Mouse (Mus musculus): ENCODE measurements around the gene Synj1. TPM values are rescaled to one million over a fixed set of nuclear protein-coding genes. Genes with fewer than 3 reads are reported as not detected.
A peak's percentile ranks its signal among the peaks of the same experiment; 100 is the strongest.

Synj1 gene
- polyA plus RNA-seq, 1 experiment from 2014 or later = 40.5 TPM

DNA sequence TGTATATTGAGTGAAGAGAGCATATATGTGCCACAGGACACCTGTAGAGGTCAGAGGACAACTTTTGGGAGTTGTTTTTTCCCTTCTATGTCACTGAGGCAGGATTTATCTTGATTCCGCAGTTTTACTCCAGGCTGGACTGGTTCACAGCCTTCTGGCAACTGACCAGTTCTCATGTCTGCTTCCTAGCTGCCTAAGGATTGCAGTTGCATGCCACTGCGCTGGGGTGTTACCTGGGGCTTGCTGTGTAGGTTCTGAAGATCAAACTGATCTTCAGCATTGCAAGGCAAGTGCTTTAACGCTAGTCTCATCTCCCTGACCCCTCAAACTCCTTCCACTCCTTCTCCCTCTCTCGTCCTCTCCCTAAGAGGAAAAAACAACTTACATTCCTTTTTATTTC is 47.9 kb downstream of the Synj1 start:
- H3K36me3 ChIP-seq = peaks cover 74% of the 10 kb centered on the region
- no peak overlapping the region for H3K4me2 ChIP-seq
- no peak for ATAC-seq (ENCODE audit: low FRiP score)
- no peaks in the 10 kb centered on the region for H3K9me3 ChIP-seq
- H3K9ac ChIP-seq = no peak overlapping the region
- no peak overlapping the region for H3K27ac ChIP-seq
- no peaks in the 10 kb centered on the region for H3K27me3 ChIP-seq
- no peaks in the 10 kb centered on the region for H3K4me1 ChIP-seq (replicated peaks)
- 92% methylated on average over 4 of the region's 4 CpGs for WGBS
- no peak overlapping the region for H3K4me3 ChIP-seq

DNA sequence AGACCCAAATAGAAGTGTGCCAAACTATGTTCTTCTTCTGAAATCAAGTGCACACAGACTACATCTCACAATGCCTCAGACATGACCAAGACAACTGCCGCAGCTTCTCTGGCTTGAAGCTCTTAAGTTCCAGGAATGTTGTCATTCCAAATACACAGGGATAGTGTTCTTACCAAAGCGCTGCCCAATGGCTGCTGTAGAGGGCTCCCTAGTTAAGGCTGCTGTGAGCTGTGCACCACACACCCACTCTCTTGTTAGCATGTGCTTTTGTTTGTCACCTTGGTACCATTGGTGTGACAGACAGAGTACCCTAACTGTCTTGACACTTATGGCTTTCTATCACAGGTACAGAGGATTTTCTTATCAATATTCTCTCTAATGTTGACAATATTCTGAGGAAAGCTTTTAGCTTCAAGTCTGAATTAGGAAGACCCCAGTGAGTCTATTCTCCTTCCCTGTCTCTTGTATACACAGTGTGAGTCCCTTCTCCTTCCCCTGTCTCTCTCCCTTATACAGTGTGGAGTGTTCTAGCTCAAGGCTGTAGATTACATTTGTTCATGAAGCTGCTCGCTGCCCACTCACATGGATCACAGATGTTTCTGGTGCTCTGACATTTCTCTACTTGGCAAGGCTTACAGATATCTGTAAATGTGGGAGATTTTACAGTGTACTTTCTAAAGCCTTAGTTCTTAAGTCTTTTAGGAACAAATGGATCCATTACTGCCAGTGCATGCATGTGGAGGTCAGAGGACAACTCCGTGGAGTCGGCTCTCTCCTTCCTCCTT is 52.6 kb downstream of the Synj1 start:
- H3K9me3 ChIP-seq = no peaks in the 10 kb centered on the region
- H3K4me3 ChIP-seq = no peak overlapping the region
- H3K4me1 ChIP-seq (replicated peaks) = no peaks in the 10 kb centered on the region
- H3K4me2 ChIP-seq = no peak overlapping the region
- H3K27ac ChIP-seq = no peak overlapping the region
- peaks cover 75% of the 10 kb centered on the region for H3K36me3 ChIP-seq
- ATAC-seq (ENCODE audit: low FRiP score) = no peak
- 89% methylated on average over 5 of the region's 5 CpGs for WGBS
- no peaks in the 10 kb centered on the region for H3K27me3 ChIP-seq
- H3K9ac ChIP-seq = no peak overlapping the region

DNA sequence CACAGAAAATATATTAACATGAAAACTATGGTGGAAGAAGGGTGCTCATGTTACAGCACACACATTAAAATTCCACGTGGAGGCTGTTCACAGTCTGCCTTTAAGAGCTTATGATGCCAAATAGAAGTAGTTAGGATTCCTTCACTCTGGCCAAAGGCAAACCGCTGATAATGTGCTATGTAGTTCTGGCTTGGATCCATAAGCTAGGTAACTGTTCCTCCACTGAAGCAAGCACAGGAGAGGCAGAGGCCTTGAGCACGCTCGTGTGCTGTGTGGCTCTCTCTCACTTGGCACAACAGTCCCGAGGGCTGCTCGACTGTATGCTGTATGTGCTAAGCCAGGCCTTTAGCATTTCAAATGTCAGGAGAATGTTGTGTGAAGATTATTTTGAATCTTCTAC is 55.6 kb downstream of the Synj1 start:
- no peak for ATAC-seq (ENCODE audit: low FRiP score)
- peaks cover 80% of the 10 kb centered on the region for H3K36me3 ChIP-seq
- 91% methylated on average over 6 of the region's 6 CpGs for WGBS
- no peaks in the 10 kb centered on the region for H3K4me1 ChIP-seq (replicated peaks)
- no peaks in the 10 kb centered on the region for H3K9me3 ChIP-seq
- H3K4me3 ChIP-seq = no peak overlapping the region
- no peak overlapping the region for H3K4me2 ChIP-seq
- H3K27me3 ChIP-seq = no peaks in the 10 kb centered on the region
- H3K9ac ChIP-seq = no peak overlapping the region
- H3K27ac ChIP-seq = no peak overlapping the region

DNA sequence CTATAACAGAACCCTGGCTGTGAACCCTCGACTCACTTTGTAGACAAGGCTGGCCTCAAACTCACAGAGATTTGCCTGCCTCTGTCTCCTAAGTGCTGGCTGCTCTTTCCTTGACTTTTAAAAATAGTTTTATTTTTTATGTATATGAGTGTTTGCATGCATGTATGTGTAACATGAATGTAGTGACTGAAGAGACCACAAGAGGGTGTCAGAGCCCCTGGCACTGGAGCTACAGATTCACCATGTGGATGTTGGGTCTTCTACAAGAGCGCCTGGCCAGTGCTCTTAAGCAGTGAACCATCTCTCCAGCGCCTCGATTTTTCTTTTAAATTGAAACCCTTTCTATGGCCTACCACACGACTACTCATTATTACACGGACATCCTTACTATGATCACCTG is 57.3 kb downstream of the Synj1 start:
- 95% methylated on average over 6 of the region's 6 CpGs for WGBS
- no peak overlapping the region for H3K4me3 ChIP-seq

DNA sequence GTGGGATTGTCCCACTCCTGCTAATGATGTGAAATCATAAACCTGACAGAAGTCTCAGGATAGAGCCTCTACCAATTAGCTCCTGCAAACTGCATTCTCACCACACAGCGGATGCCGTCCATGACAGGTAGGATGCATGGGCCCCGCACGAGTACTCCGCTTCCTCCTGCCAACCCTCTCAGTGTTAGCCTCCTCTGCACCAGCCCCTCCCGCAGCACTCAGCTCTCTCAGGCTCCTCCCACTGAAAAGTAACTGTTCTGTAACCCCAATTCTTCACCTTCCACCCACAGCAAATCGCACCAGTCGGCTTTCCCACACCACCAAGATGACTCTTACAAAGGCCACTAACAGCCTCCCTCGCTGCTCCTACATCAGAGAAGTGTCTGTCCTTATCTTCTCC is 58.0 kb downstream of the Synj1 start:
- no peaks in the 10 kb centered on the region for H3K27me3 ChIP-seq
- H3K4me2 ChIP-seq = no peak overlapping the region
- 94% methylated on average over 9 of the region's 9 CpGs for WGBS
- no peak overlapping the region for H3K4me3 ChIP-seq
- no peak for ATAC-seq (ENCODE audit: low FRiP score)
- no peak overlapping the region for H3K9ac ChIP-seq
- H3K36me3 ChIP-seq = peaks cover 68% of the 10 kb centered on the region
- H3K4me1 ChIP-seq (replicated peaks) = no peaks in the 10 kb centered on the region
- H3K9me3 ChIP-seq = no peaks in the 10 kb centered on the region
- no peak overlapping the region for H3K27ac ChIP-seq

More for the DNA sequence above, 57.3 kb downstream of the Synj1 start:
- H3K9me3 ChIP-seq = no peaks in the 10 kb centered on the region
- no peak for ATAC-seq (ENCODE audit: low FRiP score)
- no peak overlapping the region for H3K9ac ChIP-seq
- H3K27me3 ChIP-seq = no peaks in the 10 kb centered on the region
- no peaks in the 10 kb centered on the region for H3K4me1 ChIP-seq (replicated peaks)
- no peak overlapping the region for H3K4me2 ChIP-seq
- H3K27ac ChIP-seq = no peak overlapping the region
- H3K36me3 ChIP-seq = peaks cover 74% of the 10 kb centered on the region

DNA sequence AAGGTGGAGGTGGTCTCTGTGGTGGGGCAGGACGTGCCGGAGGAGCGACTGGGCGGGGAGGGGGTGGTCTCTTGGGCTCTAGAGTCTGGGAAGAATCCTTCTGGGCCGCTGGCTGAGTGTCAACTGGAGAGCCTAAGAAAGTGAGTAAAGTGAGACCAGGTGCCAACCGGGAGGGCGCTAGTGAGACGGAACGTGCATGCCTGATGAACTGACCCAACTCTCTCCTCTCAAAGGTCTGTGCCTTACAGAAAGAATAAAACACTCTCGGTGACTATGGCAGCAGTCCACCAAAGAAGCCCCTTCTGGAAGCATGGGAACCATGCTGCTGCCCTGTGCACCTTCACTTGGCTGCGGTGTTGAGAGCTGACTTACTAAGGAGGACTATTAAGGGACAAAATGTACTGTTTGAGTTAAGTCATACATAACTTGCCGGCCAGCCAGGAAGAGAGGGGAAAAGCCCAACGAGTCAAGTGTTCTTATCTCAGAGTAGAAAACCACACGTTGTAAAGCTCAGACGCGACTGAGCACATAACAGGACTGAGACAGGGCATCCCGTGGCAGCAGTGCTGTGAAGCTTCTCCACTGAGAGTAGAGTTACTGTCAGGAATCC is 60.6 kb downstream of the Synj1 start:
- no peaks in the 10 kb centered on the region for H3K4me1 ChIP-seq (replicated peaks)
- 63% methylated on average over 17 of the region's 17 CpGs for WGBS
- H3K4me3 ChIP-seq = no peak overlapping the region
- H3K36me3 ChIP-seq = peaks cover 70% of the 10 kb centered on the region
- ATAC-seq (ENCODE audit: low FRiP score) = no peak
- no peaks in the 10 kb centered on the region for H3K27me3 ChIP-seq
- no peak overlapping the region for H3K27ac ChIP-seq
- H3K4me2 ChIP-seq = no peak overlapping the region
- H3K9ac ChIP-seq = no peak overlapping the region
- no peaks in the 10 kb centered on the region for H3K9me3 ChIP-seq

DNA sequence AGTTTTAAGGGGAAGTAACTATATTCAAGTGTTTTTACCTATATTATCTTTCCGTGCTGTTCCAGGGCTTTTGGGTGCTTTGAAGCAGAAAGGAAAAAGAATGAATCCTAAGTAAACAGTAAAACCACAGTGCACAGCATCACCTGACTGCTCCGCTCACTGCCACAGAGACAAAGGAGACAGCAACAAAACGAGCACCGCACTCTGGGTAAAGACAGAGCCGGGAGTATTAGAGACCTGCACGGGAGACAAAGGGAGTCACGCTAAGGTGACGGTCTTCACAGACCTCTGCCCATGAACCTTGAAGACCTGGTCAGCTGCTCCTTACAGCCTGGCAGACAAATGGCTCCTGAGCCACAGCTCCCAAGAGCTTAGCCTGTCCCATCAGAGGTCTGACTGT is 64.1 kb downstream of the Synj1 start:
- Histone ChIP-seq H3K36me3 (peaks cover 78% of the 10 kb centered on the region), H3K9ac (no peak overlapping the region)
- ATAC-seq (ENCODE audit: low FRiP score) = no peak

DNA sequence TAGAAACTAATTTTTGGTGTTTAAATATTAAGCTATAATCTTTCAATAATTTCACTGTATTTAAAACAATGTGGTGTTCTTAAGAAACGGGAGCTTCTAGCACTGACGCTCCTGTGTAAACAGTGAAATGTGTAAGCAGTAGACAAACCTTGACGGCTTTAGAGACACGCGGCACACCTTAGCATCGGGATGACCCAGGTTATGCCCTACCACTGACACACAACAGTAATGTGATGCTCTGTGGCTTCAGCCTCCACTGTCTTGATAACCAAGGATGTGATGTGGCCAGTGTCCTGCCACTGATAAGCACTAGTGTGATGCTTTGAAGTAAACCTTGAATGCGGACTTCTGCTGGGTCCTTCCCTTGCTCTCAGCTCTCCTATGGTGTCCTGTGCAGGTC is 69.9 kb downstream of the Synj1 start:
- Histone ChIP-seq H3K27me3 (no peaks in the 10 kb centered on the region), H3K36me3 (peaks cover 70% of the 10 kb centered on the region), H3K9ac (no peak overlapping the region), H3K4me2 (no peak overlapping the region), H3K4me3 (no peak overlapping the region), H3K27ac (no peak overlapping the region), H3K9me3 (no peaks in the 10 kb centered on the region), H3K4me1 (replicated peaks) (no peaks in the 10 kb centered on the region)
- over 99% methylated on average over 7 of the region's 7 CpGs for WGBS
- ATAC-seq (ENCODE audit: low FRiP score) = no peak

More for the DNA sequence above, 64.1 kb downstream of the Synj1 start:
- Histone ChIP-seq H3K4me1 (replicated peaks) (no peaks in the 10 kb centered on the region), H3K27ac (no peak overlapping the region), H3K4me2 (no peak overlapping the region), H3K27me3 (no peaks in the 10 kb centered on the region), H3K9me3 (no peaks in the 10 kb centered on the region), H3K4me3 (no peak overlapping the region)
- 84% methylated on average over 8 of the region's 8 CpGs for WGBS

DNA sequence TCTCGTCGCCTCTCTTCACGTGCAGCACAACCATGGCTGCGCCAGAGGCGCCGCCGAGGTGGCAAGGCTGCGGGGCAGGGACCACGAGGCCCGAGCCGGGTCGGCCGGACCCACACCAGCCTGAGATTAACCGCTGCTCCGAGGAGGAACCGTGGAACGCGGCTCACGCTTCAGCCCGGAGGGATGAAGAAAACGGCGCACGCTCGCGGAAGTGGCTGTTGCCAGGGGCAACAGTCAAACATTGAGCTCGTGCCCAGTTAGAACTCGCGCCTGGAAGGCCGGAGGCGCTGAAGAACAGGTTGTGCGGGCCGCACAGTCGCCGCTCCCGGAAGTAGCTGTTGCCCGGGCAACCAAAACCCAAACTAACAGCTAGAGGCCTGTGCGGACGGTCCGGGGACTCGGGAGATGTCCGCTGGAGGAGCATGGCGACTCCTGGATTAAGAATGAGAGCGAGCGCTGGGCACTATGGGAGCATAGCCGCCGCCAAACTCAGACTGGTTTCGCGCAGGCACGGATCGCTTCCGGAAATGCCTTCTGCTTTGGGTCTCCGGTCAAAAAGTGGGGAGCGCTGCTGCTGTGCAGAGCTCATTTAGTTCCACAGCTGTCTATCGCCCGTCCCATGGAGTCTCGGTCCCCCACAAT is 76.3 kb downstream of the Synj1 start, which contains the start of gene Cfap298:
Gene Cfap298 (minus strand): TSS at position 428 of the 642 bp plus-strand sequence.
- H3K9ac ChIP-seq = peak within 1 kb of the TSS; percentile 90
- no peaks in the 10 kb centered on the region for H3K27me3 ChIP-seq
- H3K4me2 ChIP-seq = peak within 1 kb of the TSS; percentile 83
- under 1% methylated on average over 56 of the region's 56 CpGs for WGBS
- peak within 1 kb of the TSS; percentile 88 for H3K4me3 ChIP-seq
- H3K9me3 ChIP-seq = no peaks in the 10 kb centered on the region
- ATAC-seq (ENCODE audit: low FRiP score) = peak; percentile 98
- peaks cover 24% of the 10 kb centered on the region for H3K36me3 ChIP-seq
- peaks cover 17% of the 10 kb centered on the region for H3K4me1 ChIP-seq (replicated peaks)
- peak within 1 kb of the TSS; percentile 92 for H3K27ac ChIP-seq

DNA sequence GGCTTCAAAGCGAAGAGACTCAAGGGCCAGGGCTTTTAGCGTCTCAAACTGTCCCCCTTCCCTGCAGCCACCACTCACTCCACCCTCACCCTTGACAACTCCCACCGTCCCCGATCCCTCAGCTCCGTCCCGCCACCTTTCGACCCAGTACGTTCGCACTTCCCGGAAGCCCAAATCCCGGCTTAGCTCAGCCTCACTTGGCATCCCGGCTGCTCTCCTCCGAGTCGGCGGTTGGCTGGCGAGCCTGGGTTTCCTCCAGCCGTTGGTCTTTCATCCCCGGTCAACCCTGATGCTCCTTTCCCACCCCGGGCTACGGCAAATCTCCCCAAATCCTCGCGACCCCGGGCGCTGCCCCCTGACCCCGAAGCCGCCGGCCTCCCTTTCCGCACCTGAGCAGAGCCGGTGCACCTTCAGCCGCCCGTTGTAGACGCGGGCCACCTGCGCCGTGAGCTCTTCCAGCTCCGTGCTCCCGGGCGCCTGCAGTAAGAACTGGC is 76.9 kb downstream of the Synj1 start:
- H3K4me2 ChIP-seq = peak overlapping the region; percentile 83
- H3K27me3 ChIP-seq = no peaks in the 10 kb centered on the region
- H3K36me3 ChIP-seq = peaks cover 28% of the 10 kb centered on the region
- no peaks in the 10 kb centered on the region for H3K9me3 ChIP-seq
- peak overlapping the region; percentile 90 for H3K9ac ChIP-seq
- H3K27ac ChIP-seq = peak overlapping the region; percentile 92
- peaks cover 17% of the 10 kb centered on the region for H3K4me1 ChIP-seq (replicated peaks)
- peak; percentile 54 for ATAC-seq (ENCODE audit: low FRiP score)
- peak overlapping the region; percentile 88 for H3K4me3 ChIP-seq
- WGBS = under 1% methylated on average over 38 of the region's 38 CpGs

DNA sequence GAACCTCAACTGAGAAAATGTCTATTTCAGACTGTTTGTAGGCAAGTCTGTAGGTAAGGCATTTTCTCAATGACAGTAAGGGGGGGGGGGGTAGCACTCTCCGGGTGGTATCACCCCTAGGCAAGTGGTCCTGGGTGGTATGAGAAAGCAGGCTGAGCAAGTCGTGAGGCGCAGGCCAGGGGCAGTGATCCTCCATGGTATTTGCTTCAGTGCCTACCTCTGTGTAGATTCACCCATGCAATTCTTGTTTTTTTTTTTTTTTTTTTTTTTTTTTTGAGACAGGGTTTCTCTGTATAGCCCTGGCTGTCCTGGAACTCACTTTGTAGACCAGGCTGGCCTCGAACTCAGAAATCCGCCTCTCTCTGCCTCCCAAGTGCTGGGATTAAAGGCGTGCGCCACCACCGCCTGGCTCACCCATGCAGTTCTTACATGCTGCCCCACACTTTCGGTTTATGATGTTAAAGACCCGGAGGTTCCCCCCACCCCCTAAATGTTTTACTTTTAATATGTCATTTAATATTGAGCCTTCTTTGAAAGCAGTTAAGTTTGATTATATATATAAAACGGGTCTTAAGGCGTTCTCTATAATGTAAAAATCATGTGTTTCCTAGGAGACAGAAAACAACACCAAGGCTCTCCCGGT is 77.5 kb downstream of the Synj1 start:
- peak overlapping the region; percentile 90 for H3K9ac ChIP-seq
- peaks cover 17% of the 10 kb centered on the region for H3K4me1 ChIP-seq (replicated peaks)
- no peaks in the 10 kb centered on the region for H3K27me3 ChIP-seq
- H3K4me3 ChIP-seq = peak overlapping the region; percentile 88
- peak overlapping the region; percentile 92 for H3K27ac ChIP-seq
- ATAC-seq (ENCODE audit: low FRiP score) = no peak
- H3K36me3 ChIP-seq = peaks cover 27% of the 10 kb centered on the region
- no peaks in the 10 kb centered on the region for H3K9me3 ChIP-seq
- peak overlapping the region; percentile 83 for H3K4me2 ChIP-seq
- WGBS = 34% methylated on average over 13 of the region's 13 CpGs

DNA sequence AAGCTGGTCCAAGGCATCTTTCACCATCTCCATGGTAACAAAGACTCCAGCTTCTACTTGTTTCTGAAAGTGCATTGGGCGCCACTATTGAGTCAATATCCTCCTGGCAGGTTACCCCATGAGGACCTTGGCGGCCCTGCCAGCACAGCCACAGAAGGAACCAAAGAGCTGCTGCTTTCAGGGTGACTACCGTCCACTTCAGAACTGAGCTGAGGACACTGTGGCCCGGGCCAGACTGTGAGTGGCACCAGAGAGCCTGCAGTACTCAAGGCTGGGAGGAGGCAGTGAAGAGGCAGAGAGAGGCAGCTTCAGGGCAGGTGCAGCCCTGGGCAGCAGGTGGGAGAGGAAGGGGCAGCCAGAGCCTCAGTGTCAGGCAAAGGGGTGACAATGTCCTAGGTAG is 83.7 kb downstream of the Synj1 start:
- Histone ChIP-seq H3K27me3 (no peaks in the 10 kb centered on the region), H3K4me1 (replicated peaks) (no peaks in the 10 kb centered on the region), H3K27ac (no peak overlapping the region), H3K4me3 (no peak overlapping the region), H3K9ac (no peak overlapping the region), H3K9me3 (no peaks in the 10 kb centered on the region), H3K36me3 (peaks cover 53% of the 10 kb centered on the region), H3K4me2 (no peak overlapping the region)
- WGBS = 90% methylated on average over 4 of the region's 4 CpGs
- no peak for ATAC-seq (ENCODE audit: low FRiP score)

Data from hindbrain, embryonic 13.5 days (tissue).